Mouse (Mus musculus): ENCODE results near the gene Gnb1.

Gnb1 gene

GRCm38 (mm10) chr4:155485521-155485920 is 5.6 kb upstream of the Gnb1 start:
- peak in 1 of 2 experiments; percentile 23 for DNase-seq

DNA sequence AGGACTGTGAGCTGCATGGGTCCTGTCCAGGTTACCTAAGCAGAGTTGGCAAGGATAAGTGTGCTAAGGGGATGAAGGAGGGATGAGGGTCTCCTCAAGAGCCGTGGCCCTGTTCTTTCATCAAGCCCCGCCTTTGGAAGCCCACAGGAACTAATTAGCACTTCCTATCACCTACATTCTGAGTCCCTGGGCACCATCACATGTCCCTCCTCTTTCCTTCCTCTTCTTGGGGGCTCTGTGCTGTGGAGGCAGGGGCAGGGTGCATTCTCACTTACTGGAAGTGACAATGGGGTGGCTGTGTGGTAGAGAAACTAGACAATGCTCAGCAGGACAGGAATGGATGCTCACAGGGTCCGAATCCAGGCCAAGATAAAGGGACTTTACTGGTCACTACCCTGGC is 3.4 kb upstream of the Gnb1 start:
- no peak for DNase-seq

DNA sequence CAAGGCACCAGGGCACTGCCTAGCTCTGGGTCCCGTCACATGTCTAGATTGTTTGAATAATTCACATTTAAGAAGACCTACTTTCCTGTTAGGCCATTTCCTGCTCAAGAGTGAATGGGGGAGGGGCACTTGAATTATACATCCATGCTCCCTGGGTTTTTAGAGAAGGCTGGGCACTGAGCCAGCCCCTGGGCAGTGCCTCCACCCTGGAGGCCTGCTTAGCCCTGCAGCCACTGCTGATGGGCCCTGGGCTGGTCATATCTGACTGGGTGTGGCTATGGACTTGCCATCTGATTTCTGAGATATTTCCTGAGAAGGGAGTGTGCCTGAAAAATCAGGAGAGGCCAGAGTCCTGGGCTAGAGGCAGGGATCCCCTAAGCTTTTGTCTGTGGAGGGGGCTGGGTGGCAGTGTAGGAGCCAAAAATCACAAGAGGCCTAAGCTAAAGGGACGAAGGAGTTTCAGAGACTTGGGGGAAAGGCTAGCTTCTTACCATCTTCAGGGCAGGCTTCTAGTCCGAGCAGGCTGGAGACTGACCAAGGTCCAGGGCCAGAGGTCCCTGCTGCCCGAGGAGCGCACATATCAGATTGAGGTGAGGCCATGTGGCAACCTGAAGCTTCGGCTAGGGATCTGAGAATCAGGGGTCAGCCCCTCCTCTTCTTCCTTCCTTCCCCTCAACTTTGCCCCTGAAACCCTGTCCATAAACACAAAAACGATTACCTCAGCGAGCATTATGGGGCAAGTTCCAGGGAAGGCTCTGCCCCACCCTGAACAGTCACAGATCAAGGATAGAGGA is 2.7 kb upstream of the Gnb1 start:
- DNase-seq: peak; percentile 92 to 97

- DNase-seq: no peak
These were observed 1.8 kb upstream of the Gnb1 start for GRCm38 (mm10) chr4:155489101-155489970.

GRCm38 (mm10) chr4:155490456-155490855 is 705 bp upstream of the Gnb1 start:
- DNase-seq: peak; percentile 46 to 62

DNA sequence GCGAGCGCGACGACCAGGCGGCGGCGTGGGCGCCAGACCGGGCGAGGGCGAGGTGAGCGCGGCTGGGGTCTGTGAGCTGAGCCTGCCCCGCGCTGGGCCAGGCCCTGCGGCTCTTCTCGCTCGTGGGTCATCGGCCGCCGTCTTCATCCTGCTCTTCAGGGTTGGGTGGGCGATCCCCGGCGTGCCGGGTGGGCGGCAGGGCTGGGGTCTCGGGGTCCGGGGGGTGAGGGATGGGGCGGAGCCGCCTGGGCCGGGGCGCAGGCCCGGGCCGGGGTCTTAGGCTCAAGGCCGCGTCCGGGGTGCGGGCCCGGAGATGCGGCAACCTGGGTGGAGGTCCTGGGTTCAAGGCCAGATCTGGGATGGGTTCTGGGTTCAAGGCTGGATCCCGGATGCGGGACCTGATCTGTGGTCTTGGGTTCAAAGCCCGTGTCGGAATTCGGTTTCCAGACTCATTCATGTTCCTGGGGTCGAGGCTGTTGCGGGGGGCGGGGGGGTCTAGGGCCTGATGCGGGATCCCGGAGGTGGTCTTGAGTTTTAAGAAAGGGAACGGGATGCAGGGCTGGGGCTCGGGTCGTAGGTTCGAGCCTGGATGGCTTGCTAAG is 469 bp downstream of the Gnb1 start:
- no peak for DNase-seq

GRCm38 (mm10) chr4:155492131-155492633 is 1.0 kb downstream of the Gnb1 start:
- DNase-seq: peak; percentile 73 to 76

DNA sequence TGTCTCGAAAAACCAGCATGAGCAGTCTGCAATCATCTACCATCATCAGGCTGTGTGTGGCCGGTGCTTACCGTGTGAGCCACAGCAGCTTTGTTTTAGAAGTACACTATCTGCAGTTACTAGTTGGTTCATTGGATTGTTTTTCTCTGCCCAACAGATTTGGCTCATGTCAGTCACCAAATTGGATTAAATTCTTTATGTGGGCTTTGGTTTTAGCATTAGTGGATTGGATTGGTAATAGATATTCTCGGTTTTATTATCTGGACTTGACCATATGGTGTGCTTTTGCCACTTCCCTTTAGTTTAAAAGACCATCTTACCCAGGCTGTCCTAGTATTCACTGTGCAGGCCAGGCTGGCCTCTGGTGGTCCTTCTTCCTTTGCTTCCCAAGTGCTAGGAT is 3.7 kb downstream of the Gnb1 start:
- no peak for DNase-seq

- DNase-seq: no peak
These were observed 6.8 kb downstream of the Gnb1 start for GRCm38 (mm10) chr4:155497963-155498362.

- DNase-seq: no peak
These were observed 10.0 kb downstream of the Gnb1 start for GRCm38 (mm10) chr4:155501126-155501525.

- DNase-seq: no peak
These were observed 13.9 kb downstream of the Gnb1 start for GRCm38 (mm10) chr4:155505067-155505466.

GRCm38 (mm10) chr4:155505671-155506295 is 14.6 kb downstream of the Gnb1 start:
- DNase-seq: no peak

- no peak for DNase-seq
These were observed 17.5 kb downstream of the Gnb1 start for GRCm38 (mm10) chr4:155508614-155509013.

DNA sequence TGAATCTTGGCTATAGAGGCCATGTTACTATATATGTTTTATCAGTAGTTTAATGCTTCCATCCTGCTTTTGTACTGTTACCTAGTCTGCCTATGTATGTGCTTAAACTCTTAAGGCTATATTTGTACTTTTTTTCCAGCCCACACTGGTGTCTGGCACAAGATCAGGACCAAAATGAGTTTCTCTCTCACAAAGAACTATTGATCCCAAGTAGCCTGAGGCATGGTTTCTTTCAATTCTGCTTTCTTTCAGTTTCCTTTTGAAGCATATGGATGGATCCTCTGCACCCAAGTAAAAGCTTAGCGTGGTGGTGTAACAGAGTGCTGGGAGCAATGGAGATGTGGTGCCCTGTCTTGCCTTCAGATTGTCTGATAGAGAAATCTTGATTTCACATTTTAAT is 19.8 kb downstream of the Gnb1 start:
- DNase-seq: no peak

DNA sequence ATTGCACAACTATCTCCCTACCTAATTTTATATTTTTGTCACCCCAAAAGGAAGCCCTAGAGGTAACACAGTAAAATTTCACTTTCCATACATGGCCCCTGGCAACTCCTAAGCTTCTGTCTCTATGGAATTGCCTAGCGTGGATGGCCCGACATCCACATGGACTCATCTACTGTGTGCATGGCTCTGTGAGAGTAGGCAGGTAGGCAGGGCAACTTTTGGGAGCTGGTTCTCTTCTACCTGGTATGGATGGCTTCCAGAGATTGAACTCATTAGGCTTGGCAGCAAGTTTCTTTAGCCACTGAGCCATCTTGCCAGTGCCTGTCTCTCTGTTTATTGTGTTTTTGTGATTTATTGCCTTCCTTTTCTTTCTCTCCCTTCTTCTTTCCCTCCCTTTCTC is 23.6 kb downstream of the Gnb1 start:
- DNase-seq: no peak

- DNase-seq: no peak
These were observed 26.9 kb downstream of the Gnb1 start for GRCm38 (mm10) chr4:155517948-155518517.

GRCm38 (mm10) chr4:155522327-155522726 is 31.2 kb downstream of the Gnb1 start:
- DNase-seq: no peak

- no peak for DNase-seq
These were observed 34.6 kb downstream of the Gnb1 start for GRCm38 (mm10) chr4:155525751-155526150.

DNA sequence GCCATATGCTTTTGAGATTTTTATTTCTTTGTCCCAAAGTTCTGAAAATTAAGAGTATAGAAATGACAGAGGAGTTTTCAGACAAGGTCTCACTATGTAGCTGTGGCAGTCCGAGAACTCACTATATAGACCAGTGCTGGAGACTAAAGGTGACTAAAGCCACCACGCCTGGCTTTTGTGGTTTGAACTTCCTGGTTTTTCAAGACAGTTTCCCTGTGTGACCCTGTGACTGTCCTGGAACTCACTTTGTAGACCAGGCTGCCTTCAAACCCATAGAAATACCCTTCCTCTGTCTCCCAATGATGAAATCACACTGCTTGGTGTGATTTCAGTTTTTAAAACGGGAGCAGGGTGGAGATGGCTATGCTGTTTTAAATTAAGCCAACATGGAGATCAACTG is 38.1 kb downstream of the Gnb1 start:
- DNase-seq: no peak

GRCm38 (mm10) chr4:155549993-155550392 is 58.8 kb downstream of the Gnb1 start:
- no peak for DNase-seq

DNA sequence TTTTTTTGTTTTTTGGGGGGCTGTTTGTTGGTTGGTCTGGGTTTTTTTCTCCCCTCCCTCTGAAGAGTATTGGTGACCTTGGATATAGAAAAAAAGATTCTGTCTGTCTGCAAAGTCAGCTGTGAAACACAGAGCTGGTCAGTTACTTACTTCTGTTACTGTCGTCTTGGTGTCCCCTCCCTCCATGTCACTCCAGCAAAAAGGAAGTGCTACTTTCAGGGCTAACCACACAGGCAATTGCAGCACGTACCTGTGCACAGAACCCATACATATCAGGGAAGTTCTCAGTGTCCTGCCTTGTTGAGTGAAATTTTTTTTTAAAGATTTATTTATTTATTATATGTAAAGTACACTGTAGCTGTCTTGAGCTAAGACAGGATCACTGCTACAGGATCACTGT is 59.3 kb downstream of the Gnb1 start:
- no peak for DNase-seq

GRCm38 (mm10) chr4:155551073-155551472 is 59.9 kb downstream of the Gnb1 start:
- DNase-seq: no peak
